Mouse (Mus musculus) retina, postnatal 1 day (tissue): ENCODE data around the gene Ddn.

ENCODE experiments used
- DNase-seq: peaks from one replicate; pipeline ENCODE4 v3.0.0-alpha.2; 2012

The Ddn gene

DNA sequence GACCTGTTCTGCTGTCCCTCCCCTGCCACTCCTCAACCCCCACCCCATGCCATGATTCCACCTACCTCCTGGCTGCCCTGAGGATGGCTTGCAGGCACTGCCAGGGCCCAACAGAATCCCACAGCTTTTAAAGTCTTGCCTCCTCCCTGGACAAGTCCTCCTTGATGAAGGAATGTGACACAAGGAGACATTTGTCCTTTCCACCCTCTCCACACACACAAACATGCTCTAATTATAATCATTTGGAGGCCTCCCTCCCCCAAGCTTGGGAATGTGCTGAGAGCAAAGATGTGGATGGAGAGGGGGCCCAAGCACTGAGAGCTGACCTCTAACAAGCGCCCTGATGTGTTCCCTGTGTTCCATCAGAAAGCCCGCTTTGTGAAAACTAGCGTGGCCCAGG lies at the start of gene Ddn:
Gene Ddn (minus strand): TSS at position 101 of the 400 bp plus-strand sequence.
- DNase-seq: no peak

DNA sequence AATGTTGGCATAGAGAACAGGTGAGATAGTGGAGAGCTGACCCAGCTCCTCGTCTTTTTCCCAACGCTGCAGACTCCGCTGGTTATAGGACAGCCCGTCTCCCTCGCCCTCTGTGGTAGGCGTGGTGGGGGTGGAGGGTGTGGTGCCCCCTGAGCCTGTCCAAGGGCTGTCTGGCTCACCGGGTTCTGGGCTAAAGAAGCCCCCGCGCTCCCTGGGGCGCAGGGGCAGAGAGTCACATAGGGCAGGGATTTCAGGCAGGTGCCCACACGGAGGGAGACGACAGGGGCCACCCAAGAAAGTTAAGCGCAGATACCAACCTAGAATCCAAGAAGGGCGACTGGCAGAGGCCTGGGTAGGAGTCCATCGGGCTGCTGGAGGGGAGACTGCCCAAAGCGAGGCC lies 44.9 kb upstream of the Ddn start:
- DNase-seq: no peak

DNA sequence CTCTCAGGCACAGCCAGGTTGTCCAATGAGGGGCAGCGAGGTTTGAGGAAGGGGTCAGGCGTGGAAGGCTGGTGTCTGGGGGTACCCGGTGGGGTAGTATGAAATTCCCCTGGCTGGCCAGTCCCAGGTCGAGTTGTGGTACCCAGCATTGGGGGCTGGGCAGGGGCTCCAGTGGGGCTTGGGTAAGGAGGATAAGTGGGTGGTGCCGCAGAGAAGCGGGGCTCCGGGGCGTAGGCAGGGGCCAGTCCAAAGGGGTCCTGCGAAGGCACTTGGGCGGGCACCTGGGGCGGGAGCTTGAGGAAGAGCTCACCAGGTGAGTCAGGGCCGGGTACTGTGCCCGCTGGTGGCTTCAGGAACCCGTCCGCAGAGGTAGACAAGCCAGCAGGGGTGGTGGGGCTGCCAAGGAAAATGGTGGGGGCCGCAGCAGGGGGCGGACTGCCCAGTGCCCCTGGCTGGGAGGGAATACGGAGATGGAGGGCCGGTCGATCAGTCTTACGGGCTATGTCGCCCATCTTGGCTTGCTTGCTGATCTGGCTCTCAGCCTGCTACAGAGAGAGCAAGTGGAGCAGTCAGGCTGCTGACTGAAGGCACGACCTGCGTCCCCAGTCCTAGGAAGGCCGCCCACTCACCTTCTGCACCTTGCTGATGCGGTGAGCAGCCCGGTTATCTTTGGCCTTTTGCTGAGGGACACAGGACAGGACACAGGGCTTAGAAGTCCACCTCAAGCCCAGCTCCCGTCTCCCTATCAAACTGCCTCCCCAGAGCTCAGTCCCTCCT lies 44.1 kb upstream of the Ddn start:
- no peak for DNase-seq

DNA sequence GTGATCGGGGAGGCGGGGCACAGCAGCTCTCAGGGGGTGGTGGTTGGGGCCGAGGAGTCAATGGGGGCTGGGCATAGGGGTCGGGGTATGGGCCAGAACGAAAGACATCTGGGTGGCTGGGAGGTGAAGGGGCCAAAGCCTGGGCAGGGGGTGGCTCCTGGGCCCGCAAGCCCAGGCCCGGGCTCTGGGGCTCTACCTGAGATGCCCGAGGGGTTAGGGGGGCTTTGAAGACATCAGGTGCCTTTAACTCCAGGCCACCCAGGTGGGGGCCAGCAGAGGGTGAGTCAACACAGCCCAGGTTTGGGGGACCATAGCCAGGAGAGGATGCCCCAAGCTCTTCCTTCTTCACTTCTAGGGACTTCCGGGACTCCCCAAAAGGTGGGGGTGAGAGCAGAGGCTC lies 43.4 kb upstream of the Ddn start:
- no peak for DNase-seq

DNA sequence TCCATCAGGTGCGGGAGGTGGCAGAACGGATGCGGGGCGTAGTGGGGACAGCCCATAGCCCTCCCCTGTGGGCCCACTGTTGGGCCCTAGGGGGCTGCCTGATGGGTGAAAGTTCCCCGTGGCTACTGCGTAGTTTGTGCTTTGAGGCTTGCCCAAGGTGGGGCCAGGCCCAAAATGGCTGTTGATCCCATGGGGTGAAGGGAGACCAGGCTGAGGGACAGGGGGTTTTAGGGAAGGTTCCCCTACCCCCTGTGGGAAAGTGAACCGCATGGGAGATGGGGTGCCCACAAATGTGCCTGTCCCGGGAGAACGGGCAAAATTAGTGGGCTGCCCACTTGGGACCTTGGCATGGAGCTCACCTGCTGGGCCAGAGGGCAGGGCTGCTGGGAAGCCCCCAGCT lies 42.8 kb upstream of the Ddn start:
- no peak for DNase-seq

DNA sequence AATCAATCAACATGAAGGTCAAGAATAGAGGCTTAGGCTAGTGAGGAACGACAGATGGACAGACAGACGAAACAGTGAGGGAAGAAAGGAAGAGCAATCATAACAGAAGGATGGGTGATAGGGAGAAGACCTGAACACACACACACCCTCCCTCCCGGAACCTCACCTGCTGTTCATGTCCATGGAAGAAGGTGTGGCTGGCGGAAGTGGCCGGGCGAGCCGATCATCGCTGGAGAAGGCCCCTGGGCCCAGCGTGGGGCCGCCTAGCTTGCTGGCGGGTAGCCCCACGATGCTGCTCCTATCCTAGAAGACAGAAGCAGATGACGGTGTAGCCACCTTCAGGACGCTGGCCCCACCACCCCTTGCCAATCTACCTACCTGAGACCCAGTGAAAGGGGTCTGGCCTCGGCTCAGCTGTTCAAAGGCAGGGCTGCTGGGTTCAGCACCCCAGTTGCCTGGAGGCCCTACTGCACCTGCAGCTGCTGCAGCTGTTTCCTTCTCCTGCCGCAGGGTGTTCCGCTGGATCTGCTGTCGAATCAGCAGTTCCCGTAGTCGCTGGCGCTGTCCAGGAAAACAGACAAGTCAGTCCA lies 42.0 kb upstream of the Ddn start:
- DNase-seq: no peak

DNA sequence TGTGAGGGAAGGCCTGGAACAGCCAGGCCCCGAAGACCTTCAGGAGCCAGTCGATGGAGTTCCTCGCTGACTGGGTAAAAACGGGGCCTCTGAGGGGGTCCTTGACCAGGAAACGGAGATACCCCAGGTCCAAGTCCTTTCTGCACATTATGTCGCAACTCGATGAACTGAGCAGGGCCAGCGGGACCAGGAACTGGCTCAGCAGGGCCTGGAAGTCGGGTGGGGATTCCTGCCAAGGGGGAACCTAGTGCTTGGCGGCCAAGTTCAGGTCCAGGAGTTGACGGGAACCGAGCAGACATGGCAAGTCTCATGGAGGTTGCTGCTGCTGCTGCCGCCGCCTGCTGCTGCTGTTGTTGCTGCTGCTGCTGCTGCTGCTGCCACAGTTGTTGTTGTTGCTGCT lies 41.4 kb upstream of the Ddn start:
- DNase-seq: no peak

DNA sequence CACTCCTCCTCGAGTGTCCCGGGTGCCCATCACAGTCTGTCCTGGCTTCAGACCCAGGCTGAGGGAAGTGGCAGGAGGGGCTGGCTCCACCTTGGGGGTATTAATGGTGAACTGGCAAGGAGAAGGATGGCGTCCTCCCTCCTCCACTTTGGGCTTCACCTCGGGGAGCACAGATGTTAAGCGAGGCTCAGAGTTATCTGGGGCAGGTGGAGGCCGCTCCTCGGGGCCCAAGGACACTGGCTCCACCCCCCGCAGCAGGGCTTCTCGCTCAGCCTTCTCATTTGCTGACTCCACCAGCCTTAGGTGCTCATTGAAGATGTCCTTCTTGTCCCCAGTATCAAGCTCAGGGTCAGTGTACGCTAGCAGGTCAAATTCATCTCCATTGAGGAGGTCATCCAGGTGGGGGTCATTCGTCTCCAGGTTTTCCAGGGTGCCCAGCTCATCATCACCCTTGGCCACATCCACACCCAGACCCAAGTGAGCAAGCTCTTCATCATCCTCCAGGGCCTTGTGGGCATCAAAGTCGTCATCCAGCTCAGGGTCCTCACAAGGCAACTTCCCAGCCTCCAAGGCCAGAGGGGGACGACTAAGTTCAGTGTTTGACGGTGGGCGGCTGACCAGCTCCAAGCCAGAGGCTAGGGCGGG lies 40.8 kb upstream of the Ddn start:
- DNase-seq: no peak

DNA sequence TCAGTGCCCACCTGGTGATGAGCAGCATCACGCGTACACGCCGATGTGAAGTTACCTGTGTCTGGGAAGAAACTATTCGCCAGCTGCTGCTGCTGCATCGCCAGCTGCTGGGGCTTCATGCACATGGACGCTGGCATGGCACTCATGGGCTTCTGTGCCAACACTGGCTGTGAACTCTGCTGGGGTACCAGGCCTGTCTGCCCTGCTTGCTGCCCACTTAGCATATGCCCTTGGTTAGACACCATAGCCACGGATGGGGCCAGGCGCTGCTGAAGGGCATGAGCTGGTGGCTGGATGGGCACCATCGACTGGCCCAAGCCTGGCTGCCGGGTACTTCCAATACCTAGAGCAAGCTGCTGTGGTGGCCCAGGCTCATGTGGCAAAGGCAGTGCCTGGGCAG lies 39.9 kb upstream of the Ddn start:
- no peak for DNase-seq

DNA sequence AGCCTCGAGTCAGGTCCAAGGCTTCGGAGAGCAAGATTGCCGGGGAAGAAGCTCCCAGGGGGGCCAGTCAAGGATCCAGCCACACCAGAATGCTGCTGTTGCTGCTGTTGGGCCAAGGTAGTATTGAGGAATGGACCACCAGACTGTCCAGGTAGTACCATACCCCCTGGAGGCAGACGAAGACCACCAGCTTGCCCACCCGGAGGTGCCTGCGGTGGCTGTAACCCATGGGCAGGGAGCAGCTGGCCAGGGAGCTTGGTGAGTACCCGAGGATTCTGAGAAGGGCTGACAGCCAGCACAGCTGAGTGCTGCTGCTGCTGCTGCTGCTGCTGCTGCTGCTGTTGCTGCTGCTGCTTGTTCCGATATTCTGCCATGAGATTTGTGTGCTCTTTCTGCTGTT lies 36.9 kb upstream of the Ddn start:
- no peak for DNase-seq

DNA sequence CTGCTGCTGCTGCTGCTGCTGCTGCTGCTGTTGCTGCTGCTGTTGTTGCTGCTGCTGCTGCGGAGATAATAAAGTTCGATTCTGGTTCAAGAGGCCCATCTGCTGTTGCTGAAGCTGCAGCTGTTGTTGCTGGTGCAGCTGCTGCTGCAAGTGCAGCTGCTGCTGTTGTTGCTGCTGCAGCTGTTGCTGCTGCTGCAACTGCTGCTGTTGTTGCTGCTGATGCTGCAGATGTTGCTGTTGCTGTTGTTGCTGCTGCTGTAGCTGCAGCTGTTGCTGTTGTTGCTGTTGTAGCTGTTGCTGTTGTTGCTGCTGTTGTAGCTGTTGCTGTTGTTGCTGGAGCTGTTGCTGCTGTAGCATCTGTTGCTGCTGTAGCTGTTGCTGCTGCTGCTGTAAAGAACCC lies 35.9 kb upstream of the Ddn start:
- no peak for DNase-seq

DNA sequence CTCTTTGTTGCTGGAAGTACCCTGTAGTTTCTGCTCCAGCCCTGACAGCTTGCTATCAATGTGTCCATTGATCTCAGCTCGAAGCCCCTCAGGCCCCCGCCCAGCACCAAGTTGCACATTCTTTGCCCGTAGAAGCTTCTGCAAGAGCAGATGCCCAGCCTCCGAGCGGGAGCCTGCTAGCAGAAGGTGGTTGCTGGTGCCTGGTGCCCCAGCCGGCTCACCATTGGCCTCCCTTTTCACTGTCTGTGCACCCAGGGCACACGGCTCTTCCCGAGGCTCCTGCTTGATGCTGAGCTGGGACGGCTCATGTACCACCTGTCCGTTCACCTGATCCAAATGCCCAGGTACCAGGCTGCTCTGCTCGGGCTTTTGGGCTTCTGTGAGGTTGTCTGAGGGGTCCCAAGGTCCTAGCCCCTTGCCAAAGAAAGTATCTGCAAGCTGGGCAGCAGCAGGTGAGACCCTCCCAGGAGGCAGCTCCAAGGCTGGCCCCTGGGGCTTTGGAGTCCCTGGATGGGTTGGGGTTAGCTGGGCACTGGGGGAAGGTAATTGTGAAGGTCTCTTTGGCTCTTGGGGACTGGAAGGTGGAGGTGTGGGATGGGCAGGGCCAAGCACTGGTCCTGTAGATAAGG lies 34.4 kb upstream of the Ddn start:
- no peak for DNase-seq

DNA sequence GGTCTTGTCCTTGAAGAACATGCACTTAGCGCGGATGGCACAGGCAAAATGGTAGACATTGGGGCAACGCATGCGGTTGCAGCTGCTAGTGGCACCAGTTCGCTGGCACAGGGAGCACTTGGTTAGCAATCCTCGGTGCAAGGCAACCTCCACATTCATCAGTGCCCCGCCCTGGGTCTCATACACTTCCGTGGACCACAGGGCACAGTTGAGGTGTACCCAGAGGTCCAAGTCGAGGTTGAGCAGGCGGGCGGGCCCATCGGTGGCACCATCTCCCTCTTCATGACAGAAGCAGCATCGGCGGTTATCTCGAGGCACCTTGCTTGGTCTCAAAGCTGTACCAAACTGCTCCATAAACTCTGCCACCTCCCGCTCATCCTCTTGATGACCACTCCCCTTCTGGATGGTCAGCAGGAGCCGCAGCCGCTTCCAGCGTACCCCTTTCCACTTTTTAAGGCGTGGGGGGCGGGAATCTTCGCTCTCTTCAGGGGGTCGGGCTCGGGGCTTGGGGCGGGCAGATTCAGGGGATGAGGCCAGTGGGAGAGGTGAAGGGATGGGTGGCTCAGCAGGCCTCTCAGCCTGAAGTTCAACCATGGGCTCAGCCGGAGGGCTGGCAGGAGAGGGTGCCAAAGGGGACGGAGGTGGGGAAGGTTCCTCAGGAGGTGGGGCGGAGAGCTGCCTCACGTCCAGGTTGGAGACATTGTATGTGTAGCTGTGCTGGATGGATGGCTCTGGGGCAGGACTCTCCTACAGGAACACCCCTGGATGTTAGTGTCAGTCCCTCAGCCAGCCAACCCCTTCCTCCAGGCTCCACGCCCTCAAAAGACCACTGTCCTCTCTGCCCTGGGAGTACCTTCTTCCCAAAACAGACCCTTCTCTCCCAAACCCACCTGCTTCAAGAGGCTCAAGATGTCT lies 30.6 kb upstream of the Ddn start:
- DNase-seq: no peak

DNA sequence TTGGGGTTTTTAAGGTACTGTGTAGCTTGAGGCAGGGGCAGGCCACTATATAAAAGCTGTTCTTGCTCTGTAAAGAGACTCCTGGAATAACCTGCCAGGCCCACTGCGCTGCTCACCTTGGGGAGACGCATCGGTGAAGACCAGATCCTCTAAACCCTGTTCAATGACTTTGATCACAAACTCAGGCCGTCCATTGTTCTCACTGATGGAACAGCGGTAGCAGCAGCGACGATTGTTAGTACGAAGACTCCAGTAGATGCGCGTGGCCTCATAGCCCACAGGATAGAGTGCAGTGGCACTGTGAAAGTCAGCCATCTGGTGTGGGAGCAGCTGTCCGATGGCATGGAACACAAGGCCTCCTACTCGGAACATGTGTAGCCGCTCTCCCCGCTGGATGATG lies 29.9 kb upstream of the Ddn start:
- no peak for DNase-seq

DNA sequence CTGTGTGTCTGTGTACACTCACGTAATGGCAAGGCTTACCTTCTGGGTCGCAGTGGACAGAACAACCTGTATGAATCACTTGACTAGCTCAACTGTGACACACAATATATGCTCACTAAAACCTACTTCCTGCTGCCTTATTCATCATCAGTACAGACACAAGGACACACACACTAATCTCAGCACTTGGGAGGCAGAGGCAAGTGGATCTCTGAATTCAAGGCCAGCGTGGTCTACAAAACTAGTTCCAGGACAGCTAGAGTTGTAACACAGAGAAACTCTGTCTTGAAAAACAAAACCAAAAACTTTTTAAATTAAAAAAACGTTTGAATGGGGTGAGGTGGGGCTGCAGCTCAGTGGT lies 28.4 kb upstream of the Ddn start:
- DNase-seq: no peak

DNA sequence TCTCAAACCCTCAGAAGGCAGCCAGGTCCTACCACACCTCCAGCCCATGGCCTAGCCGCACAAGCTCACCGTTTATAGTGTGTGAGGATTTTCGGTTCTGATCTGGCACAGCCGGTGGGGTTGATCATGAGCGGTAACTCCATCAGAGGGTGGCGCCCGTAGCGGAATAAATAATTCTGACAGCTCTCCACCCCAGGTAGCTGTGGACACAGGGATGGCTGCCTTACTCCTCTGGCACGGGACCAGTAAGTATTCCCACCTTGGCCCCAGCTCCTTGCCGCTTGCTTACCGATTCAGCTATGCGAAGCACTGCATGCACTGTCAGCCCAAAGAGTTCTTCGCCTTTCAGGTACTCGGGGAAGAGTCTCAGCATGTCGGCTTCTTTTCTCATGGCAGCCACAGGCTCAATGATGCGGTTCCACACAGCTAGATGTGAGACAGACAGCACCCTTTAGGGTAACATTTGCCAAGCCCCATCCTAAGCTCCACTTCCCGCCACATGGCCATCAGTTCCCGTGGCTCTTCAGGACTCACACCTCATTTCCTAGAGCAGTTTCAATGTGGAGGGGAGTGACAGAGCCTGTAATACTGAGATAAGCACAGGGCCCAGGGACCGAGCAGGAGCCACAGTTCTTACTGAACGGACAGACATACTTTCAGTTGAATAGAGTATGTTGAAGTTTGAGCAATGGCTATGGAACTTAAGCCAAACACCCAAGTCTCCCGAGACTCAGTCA lies 27.9 kb upstream of the Ddn start:
- DNase-seq: no peak

DNA sequence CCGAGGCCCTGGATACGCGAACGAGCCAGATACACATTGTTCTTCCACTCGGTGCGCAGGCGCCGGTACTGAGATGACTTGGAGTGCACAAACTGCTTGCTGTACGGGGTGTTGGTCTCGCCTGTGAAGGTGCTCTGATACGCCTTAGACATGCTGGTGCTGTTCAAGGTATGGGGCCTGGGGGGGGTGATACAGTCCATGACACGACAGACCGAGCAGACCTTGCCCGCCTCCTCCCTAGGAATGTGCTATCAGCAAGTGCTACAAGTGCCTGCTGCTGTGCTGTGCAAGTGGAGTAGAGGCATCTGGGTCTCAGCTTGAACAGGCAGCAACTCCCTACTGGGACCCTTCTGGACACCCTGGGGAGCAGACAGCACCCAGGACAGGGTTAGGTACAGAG lies 26.0 kb upstream of the Ddn start:
- no peak for DNase-seq

DNA sequence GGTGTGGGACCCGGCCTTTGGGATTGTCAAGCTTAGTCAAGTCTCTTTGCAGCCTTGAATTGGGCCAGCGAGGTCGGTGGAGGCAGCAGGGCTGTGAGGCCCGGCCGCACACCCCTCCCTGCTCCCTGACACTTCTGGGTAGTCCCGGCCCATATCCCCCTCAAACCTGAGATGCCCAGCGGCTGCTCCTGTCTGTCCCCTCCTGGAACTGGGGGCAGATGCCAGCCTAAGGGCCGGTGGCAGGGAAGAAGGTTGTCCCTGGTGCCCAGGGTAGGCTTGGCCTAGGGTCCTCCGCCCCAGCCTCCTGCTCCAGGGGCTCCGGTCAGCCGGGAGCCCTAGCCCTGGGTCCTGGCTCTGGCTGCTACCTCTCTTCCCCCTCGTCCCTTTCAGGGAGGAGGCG lies 24.8 kb upstream of the Ddn start:
- no peak for DNase-seq

DNA sequence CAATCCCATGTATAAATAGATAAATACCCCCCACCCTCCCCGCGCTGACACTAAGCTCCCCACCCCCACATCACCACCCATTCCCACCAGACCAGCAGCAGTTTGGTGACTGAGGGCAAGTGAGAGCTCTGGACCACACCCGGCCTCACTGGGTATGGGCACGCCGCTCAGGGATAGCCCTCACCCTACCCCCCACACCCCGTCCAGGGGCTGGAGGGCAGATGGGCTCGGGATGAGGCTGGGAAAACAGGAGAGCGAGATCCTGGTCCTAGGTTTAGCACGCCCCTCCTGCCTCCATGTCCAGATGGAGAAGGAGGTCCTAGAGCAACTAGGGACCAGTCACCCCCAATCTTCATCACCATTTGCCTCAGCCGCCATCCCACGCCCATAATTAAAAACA lies 24.0 kb upstream of the Ddn start:
- DNase-seq: no peak

DNA sequence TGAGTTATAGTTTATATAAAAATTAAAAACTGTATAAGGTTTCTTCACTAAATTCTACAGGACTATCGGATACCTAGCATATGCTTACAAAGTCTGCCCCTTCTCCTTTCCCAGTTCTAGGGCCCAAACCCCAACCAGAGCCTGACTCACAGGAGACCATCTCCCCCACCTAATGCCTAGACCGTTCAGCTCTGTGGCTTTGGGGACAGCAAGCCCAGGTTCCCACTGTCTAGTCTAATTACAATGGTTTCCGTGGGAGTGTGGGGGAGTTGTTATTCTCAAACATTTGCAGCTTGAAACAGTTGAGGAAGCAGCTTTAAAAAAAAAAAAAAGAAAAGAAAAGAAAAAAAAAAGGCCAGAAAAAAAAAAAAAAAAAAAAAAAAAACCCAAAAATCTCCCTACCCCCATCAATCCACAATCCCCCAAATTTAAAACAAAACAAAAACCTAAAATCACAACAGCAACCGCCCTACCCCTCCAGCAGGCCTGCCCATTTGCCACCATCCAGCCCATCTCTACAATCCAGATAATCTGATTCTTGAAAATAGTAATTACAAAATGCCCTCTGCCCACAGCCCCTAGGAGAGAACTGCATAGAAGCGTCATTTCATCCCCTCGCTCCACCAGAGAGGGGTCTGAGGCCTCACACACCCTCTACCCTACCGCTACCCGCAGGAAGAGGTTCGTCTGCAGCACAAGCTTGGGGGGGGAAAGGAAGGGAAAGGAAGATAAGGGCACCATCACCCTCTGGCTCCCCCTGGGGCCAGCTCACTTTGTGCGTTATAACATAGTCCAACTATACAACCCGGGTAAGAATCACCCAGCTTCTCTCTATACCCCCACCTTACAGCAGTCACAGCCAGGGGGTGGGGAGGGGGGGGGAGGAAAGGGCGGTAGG lies 23.1 kb upstream of the Ddn start:
- peak; percentile 26 for DNase-seq

DNA sequence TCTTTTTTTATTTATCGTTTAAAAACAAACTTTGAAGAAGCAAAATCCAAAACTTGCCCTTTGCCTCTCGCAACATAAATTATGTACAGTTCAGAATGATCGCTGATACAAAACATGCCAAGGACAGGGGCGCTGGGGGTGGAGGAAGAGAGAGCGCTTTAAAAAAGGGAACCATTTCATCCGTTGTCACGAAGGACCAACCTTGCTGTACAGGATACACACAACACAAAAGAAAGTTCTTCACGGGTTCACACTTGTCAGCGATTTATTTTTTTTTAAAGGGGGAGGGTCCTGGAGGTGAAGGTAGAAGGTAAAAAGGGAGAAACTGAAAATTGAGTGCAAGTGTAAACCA lies 22.4 kb upstream of the Ddn start:
- no peak for DNase-seq
